Mouse (Mus musculus) CH12F3 (cell line): ENCODE measurements at regions not wholly inside any gene's neighbourhood (a gene's known extent, or its start where the extent isn't known, plus 50 kb on each side); places are given as distances from the start of the nearest gene placed in this dataset.

Experiments
- in situ Hi-C: fragments of 300-500 bp; cut with MboI; formaldehyde crosslinking; loops from 2 replicates; pipeline ENCODE4 v1.14.3; 2020; ENCODE audit warnings: low sequenced_read_pairs

- in situ Hi-C loops = no loop called here
Observed at GRCm38 (mm10) chr14:114969020-114969419, 123.0 kb upstream of the Gpc5 start.

- in situ Hi-C loops = no loop called here
Observed at GRCm38 (mm10) chr14:114981120-114981519, 110.9 kb upstream of the Gpc5 start.

- in situ Hi-C loops = no loop called here
Observed at GRCm38 (mm10) chr14:115003223-115003622, 88.8 kb upstream of the Gpc5 start.

GRCm38 (mm10) chr14:115004733-115005405, 87.1 kb upstream of the Gpc5 start:
- in situ Hi-C loops = no loop called here

- in situ Hi-C loops = no loop called here
Observed at GRCm38 (mm10) chr14:115010877-115011276, 81.1 kb upstream of the Gpc5 start.

GRCm38 (mm10) chr14:115015299-115015698, 76.7 kb upstream of the Gpc5 start:
- in situ Hi-C loops = no loop called here

- in situ Hi-C loops = no loop called here
Observed at GRCm38 (mm10) chr14:115017410-115018153, 74.4 kb upstream of the Gpc5 start.

GRCm38 (mm10) chr14:115028011-115028410, 64.0 kb upstream of the Gpc5 start:
- in situ Hi-C loops = no loop called here

- in situ Hi-C loops = no loop called here
Observed at GRCm38 (mm10) chr14:115031734-115032133, 60.3 kb upstream of the Gpc5 start.

GRCm38 (mm10) chr14:115033375-115033969, 58.5 kb upstream of the Gpc5 start:
- in situ Hi-C loops = no loop called here

- in situ Hi-C loops = no loop called here
Observed at GRCm38 (mm10) chr14:115034718-115035437, 57.1 kb upstream of the Gpc5 start.

- in situ Hi-C loops = no loop called here
Observed at GRCm38 (mm10) chr14:115037086-115037793, 54.8 kb upstream of the Gpc5 start.

- in situ Hi-C loops = no loop called here
Observed at GRCm38 (mm10) chr14:115038788-115039187, 53.2 kb upstream of the Gpc5 start.

- in situ Hi-C loops = no loop called here
Observed at GRCm38 (mm10) chr14:115039524-115039923, 52.5 kb upstream of the Gpc5 start.

- in situ Hi-C loops = no loop called here
Observed at GRCm38 (mm10) chr14:115040091-115040571, 51.9 kb upstream of the Gpc5 start.

- in situ Hi-C loops = no loop called here
Observed at GRCm38 (mm10) chr14:115040578-115041206, 51.3 kb upstream of the Gpc5 start.

- in situ Hi-C loops = no loop called here
Observed at GRCm38 (mm10) chr14:115041336-115042054, 50.5 kb upstream of the Gpc5 start.

GRCm38 (mm10) chr14:115042055-115042564, 49.9 kb upstream of the Gpc5 start:
- in situ Hi-C loops = no loop called here
